Mouse (Mus musculus): ENCODE measurements around the gene Trex1. TPM values are rescaled to one million over a fixed set of nuclear protein-coding genes. Genes with fewer than 3 reads are reported as not detected.

Gene Trex1
- total RNA-seq, 2 experiments from 2014 or later, result 87.5 to 119 TPM

GRCm38 (mm10) chr9:109022866-109023685 lies 36.5 kb downstream of the Trex1 start:
- ATAC-seq (ENCODE audit: poor library complexity, severe bottlenecking), result peak; percentile 84

GRCm38 (mm10) chr9:109021428-109021827 lies 38.1 kb downstream of the Trex1 start:
- ATAC-seq (ENCODE audit: poor library complexity, severe bottlenecking), result peak; percentile 77

GRCm38 (mm10) chr9:109016973-109017604 lies 42.4 kb downstream of the Trex1 start:
- ATAC-seq (ENCODE audit: poor library complexity, severe bottlenecking), result peak; percentile 79

- ATAC-seq (ENCODE audit: poor library complexity, severe bottlenecking), result no peak
Measured at GRCm38 (mm10) chr9:109015397-109015796, 44.1 kb downstream of the Trex1 start.

- no peak for ATAC-seq (ENCODE audit: poor library complexity, severe bottlenecking)
Measured at GRCm38 (mm10) chr9:109010316-109010690, 49.2 kb downstream of the Trex1 start.

- peak; percentile 98 for ATAC-seq (ENCODE audit: poor library complexity, severe bottlenecking)
Measured at GRCm38 (mm10) chr9:109009636-109010315, 49.8 kb downstream of the Trex1 start.

GRCm38 (mm10) chr9:109008994-109009635 lies 50.4 kb downstream of the Trex1 start:
- no peak for ATAC-seq (ENCODE audit: poor library complexity, severe bottlenecking)

DNA sequence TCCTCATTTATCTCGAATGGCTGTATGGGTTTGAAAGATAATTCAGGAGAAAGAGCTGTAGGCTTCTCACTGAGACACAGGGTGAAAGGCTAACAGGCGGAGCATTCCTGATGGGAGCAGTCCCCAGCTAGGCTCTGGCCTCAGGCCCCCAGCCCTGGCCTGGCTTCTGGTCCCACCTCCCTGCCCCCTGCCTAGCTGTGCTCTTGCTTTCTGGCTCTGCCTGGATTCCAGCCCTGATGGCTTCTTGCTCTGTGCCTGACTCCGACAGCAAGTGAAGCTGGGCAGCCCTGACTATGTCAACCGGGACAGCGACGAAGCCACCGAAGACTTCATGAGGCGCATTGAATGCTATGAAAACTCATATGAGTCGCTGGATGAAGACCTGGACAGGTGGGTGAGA lies 51.5 kb downstream of the Trex1 start:
- ATAC-seq (ENCODE audit: poor library complexity, severe bottlenecking), result no peak

Other genes with a start within 250 kb of the Trex1 start
- gene Celsr3, start 233.4 kb downstream of the Trex1 start, total RNA-seq (2015), result 3.9 and 5.7 TPM in 2 replicates
- gene Celsr3, start 233.4 kb downstream of the Trex1 start, total RNA-seq (2017), result 2.4 and 3.3 TPM in 2 replicates
- 10.0 and 14.2 TPM in 2 replicates for gene Slc26a6, start 206.5 kb downstream of the Trex1 start, total RNA-seq (2015)
- 2.7 and 4.5 TPM in 2 replicates for gene Slc26a6, start 206.5 kb downstream of the Trex1 start, total RNA-seq (2017)
- 1.2 TPM in 1 of 2 replicates, not detected in the other for gene Tmem89, start 145.1 kb downstream of the Trex1 start, total RNA-seq (2015)
- gene Tmem89, start 145.1 kb downstream of the Trex1 start, total RNA-seq (2017), result 0.28 TPM in 1 of 2 replicates, not detected in the other
- gene Uqcrc1, start 123.1 kb downstream of the Trex1 start, total RNA-seq (2015), result 81.6 and 86.0 TPM in 2 replicates
- 155 and 187 TPM in 2 replicates for gene Uqcrc1, start 123.1 kb downstream of the Trex1 start, total RNA-seq (2017)
- gene Col7a1, start 106.1 kb downstream of the Trex1 start, total RNA-seq (2015), result 0.20 and 0.93 TPM in 2 replicates
- 0.16 and 1.1 TPM in 2 replicates for gene Col7a1, start 106.1 kb downstream of the Trex1 start, total RNA-seq (2017)
- gene Ucn2, start 73.7 kb downstream of the Trex1 start, total RNA-seq (2015), result not detected in 2 replicates
- not detected in 2 replicates for gene Ucn2, start 73.7 kb downstream of the Trex1 start, total RNA-seq (2017)
- 19.3 and 22.4 TPM in 2 replicates for gene Pfkfb4, start 68.0 kb downstream of the Trex1 start, total RNA-seq (2015)
- gene Pfkfb4, start 68.0 kb downstream of the Trex1 start, total RNA-seq (2017), result 53.1 and 64.9 TPM in 2 replicates
- 119 and 176 TPM in 2 replicates for gene Shisa5, start 21.2 kb downstream of the Trex1 start, total RNA-seq (2015)
- 453 and 632 TPM in 2 replicates for gene Shisa5, start 21.2 kb downstream of the Trex1 start, total RNA-seq (2017)
- gene Atrip, start 14.4 kb upstream of the Trex1 start, total RNA-seq (2015), result 7.2 and 9.5 TPM in 2 replicates
- gene Atrip, start 14.4 kb upstream of the Trex1 start, total RNA-seq (2017), result 9.7 and 10.2 TPM in 2 replicates
- 4.7 and 6.0 TPM in 2 replicates for gene Ccdc51, start 22.8 kb upstream of the Trex1 start, total RNA-seq (2015)
- 6.7 and 11.0 TPM in 2 replicates for gene Ccdc51, start 22.8 kb upstream of the Trex1 start, total RNA-seq (2017)
- gene Tma7, start 22.9 kb upstream of the Trex1 start, total RNA-seq (2015), result 367 and 406 TPM in 2 replicates
- 109 and 136 TPM in 2 replicates for gene Tma7, start 22.9 kb upstream of the Trex1 start, total RNA-seq (2017)
- 0.11 TPM in 1 of 2 replicates, not detected in the other for gene Plxnb1, start 35.7 kb upstream of the Trex1 start, total RNA-seq (2015)
- gene Plxnb1, start 35.7 kb upstream of the Trex1 start, total RNA-seq (2017), result 0.04 TPM in 1 of 2 replicates, not detected in the other
- gene Fbxw21, start 102.3 kb upstream of the Trex1 start, total RNA-seq (2015), result not detected in 2 replicates
- not detected in 2 replicates for gene Fbxw21, start 102.3 kb upstream of the Trex1 start, total RNA-seq (2017)
- gene Fbxw13, start 136.2 kb upstream of the Trex1 start, total RNA-seq (2015), result not detected in 2 replicates
- not detected in 2 replicates for gene Fbxw13, start 136.2 kb upstream of the Trex1 start, total RNA-seq (2017)
- not detected in 2 replicates for gene Fbxw20, start 175.0 kb upstream of the Trex1 start, total RNA-seq (2015)
- not detected in 2 replicates for gene Fbxw20, start 175.0 kb upstream of the Trex1 start, total RNA-seq (2017)
- not detected in 2 replicates for gene Fbxw14, start 227.9 kb upstream of the Trex1 start, total RNA-seq (2015)
- not detected in 2 replicates for gene Fbxw14, start 227.9 kb upstream of the Trex1 start, total RNA-seq (2017)

Data from megakaryocyte, adult 5-6 weeks (primary cell).